ENCODE assay signal across 9 mouse cellular contexts in genomic region chr2:156617536-156617935, GRCm38 (mm10). TPM values are rescaled to one million over a fixed set of nuclear protein-coding genes. Genes with fewer than 3 reads are reported as not detected.
DNase-seq lines count a peak whose midpoint lies in the region; ATAC-seq and TF ChIP-seq lines count a peak whose summit lies in the region.
"Had no signal": no experiment of that assay in that cellular context is flagged by ENCODE, and none has a peak within 500 bp of the region (broad histone marks: within the 10 kb centered on the region; RNA-seq: fewer than 3 reads in every experiment).

No protein-coding gene starts in this region.

- 33% methylated on average over 11 of the region's 11 CpGs for WGBS in embryonic facial prominence, embryonic 13.5 days
- 39% methylated on average over 11 of the region's 11 CpGs for WGBS in embryonic facial prominence, embryonic 10.5 days
- 29% methylated on average over 11 of the region's 11 CpGs for WGBS in embryonic facial prominence, embryonic 15.5 days
- 21% methylated on average over 11 of the region's 11 CpGs for WGBS in hindbrain, embryonic 16.5 days

- no peak for TF ChIP-seq CTCF in left cerebral cortex, adult 2 months (IDR thresholded peaks at IDR 0.05)

- no peaks in the 10 kb centered on the region for H3K9me3 ChIP-seq in embryonic facial prominence, embryonic 13.5 days
- H3K9me3 ChIP-seq in embryonic facial prominence, embryonic 10.5 days: no peaks in the 10 kb centered on the region
- no peaks in the 10 kb centered on the region for H3K9me3 ChIP-seq in embryonic facial prominence, embryonic 15.5 days (replicated peaks)
- no peaks in the 10 kb centered on the region for H3K9me3 ChIP-seq in hindbrain, embryonic 16.5 days (ENCODE audit: control insufficient read depth, low read length)
- H3K9me3 ChIP-seq: limb, embryonic 12.5 days had no signal

- DNase-seq in embryonic facial prominence, embryonic 10.5 days (ENCODE audit: low spot score): no peak
- peak; percentile 61 to 62 for DNase-seq in left cerebral cortex, adult 2 months (ENCODE audit: extremely low spot score in 1 of 2, low spot score in 2 of 2)
- DNase-seq in left cerebral cortex, postnatal 4 days: no peak
- DNase-seq in lung, postnatal 25 days (ENCODE audit: low spot score): peak; percentile 34

- no peak overlapping the region for H3K27ac ChIP-seq in embryonic facial prominence, embryonic 13.5 days
- no peak overlapping the region for H3K27ac ChIP-seq in embryonic facial prominence, embryonic 10.5 days (replicated peaks)
- H3K27ac ChIP-seq in left cerebral cortex, adult 2 months: no peak overlapping the region; the same call in 1 of the 2 replicates
- H3K27ac ChIP-seq in embryonic facial prominence, embryonic 15.5 days (replicated peaks): no peak overlapping the region
- no peak overlapping the region for H3K27ac ChIP-seq in hindbrain, embryonic 16.5 days (ENCODE audit: low read depth, low read length)
- H3K27ac ChIP-seq: limb, embryonic 12.5 days had no signal

- no peak overlapping the region for H3K4me3 ChIP-seq in embryonic facial prominence, embryonic 13.5 days
- no peak overlapping the region for H3K4me3 ChIP-seq in embryonic facial prominence, embryonic 10.5 days
- H3K4me3 ChIP-seq in left cerebral cortex, adult 2 months: no peak overlapping the region
- H3K4me3 ChIP-seq in embryonic facial prominence, embryonic 15.5 days (replicated peaks): no peak overlapping the region
- H3K4me3 ChIP-seq in hindbrain, embryonic 16.5 days (ENCODE audit: low read length): no peak overlapping the region
- H3K4me3 ChIP-seq: limb, embryonic 12.5 days had no signal

- intact Hi-C loops in left cerebral cortex, adult 2 months (cut with DNase I): no loop called here
- intact Hi-C loops in left cerebral cortex, postnatal 4 days (cut with DNase I): no loop called here

- no peak overlapping the region for H3K4me2 ChIP-seq in embryonic facial prominence, embryonic 13.5 days
- 0 out of 2 replicates have a peak overlapping the region, but pooled peaks have one; percentile 15 for H3K4me2 ChIP-seq in embryonic facial prominence, embryonic 15.5 days (replicated peaks)
- H3K4me2 ChIP-seq in hindbrain, embryonic 16.5 days (ENCODE audit: low read length): no peak overlapping the region
- H3K4me2 ChIP-seq: limb, embryonic 12.5 days had no signal

- peaks cover 73% of the 10 kb centered on the region for H3K27me3 ChIP-seq in embryonic facial prominence, embryonic 13.5 days
- H3K27me3 ChIP-seq in embryonic facial prominence, embryonic 10.5 days (replicated peaks; ENCODE audit: low read depth, poor library complexity, severe bottlenecking): peaks cover 68% of the 10 kb centered on the region
- peaks cover 52% of the 10 kb centered on the region for H3K27me3 ChIP-seq in embryonic facial prominence, embryonic 15.5 days
- H3K27me3 ChIP-seq in hindbrain, embryonic 16.5 days (replicated peaks; ENCODE audit: control insufficient read depth, insufficient read depth, low read length): no peaks in the 10 kb centered on the region; the same call in 1 of the 2 replicates

- peak overlapping the region; percentile 8; the same call in 1 of the 2 replicates for H3K9ac ChIP-seq in embryonic facial prominence, embryonic 13.5 days
- H3K9ac ChIP-seq in embryonic facial prominence, embryonic 15.5 days: no peak overlapping the region
- H3K9ac ChIP-seq in hindbrain, embryonic 16.5 days (ENCODE audit: low read depth, low read length): no peak overlapping the region
- H3K9ac ChIP-seq: limb, embryonic 12.5 days had no signal

- peaks cover 25% of the 10 kb centered on the region for H3K4me1 ChIP-seq in embryonic facial prominence, embryonic 13.5 days
- H3K4me1 ChIP-seq in embryonic facial prominence, embryonic 10.5 days: peaks cover 22% of the 10 kb centered on the region
- peaks cover 28% of the 10 kb centered on the region for H3K4me1 ChIP-seq in embryonic facial prominence, embryonic 15.5 days
- H3K4me1 ChIP-seq in hindbrain, embryonic 16.5 days (ENCODE audit: control insufficient read depth, insufficient read depth, low read depth, low read length): peaks cover 6% of the 10 kb centered on the region

- no peaks in the 10 kb centered on the region for H3K36me3 ChIP-seq in embryonic facial prominence, embryonic 13.5 days
- no peaks in the 10 kb centered on the region for H3K36me3 ChIP-seq in embryonic facial prominence, embryonic 10.5 days (replicated peaks)
- no peaks in the 10 kb centered on the region for H3K36me3 ChIP-seq in embryonic facial prominence, embryonic 15.5 days
- no peaks in the 10 kb centered on the region for H3K36me3 ChIP-seq in hindbrain, embryonic 16.5 days (ENCODE audit: control insufficient read depth, insufficient read depth, low read length)
- H3K36me3 ChIP-seq: limb, embryonic 12.5 days had no signal

- no peak for ATAC-seq in embryonic facial prominence, embryonic 13.5 days (ENCODE audit: insufficient number of reproducible peaks, insufficient read depth, low FRiP score, low TSS enrichment, low read depth)
- ATAC-seq in embryonic facial prominence, embryonic 15.5 days (ENCODE audit: insufficient number of reproducible peaks, low FRiP score, low TSS enrichment, low read depth): no peak
- ATAC-seq in hindbrain, embryonic 16.5 days: no peak
- ATAC-seq in CD4-positive, CD25-positive, alpha-beta regulatory T cell, adult 4 months: no peak

RNA-seq across cellular contexts. Expression of gene Dlgap4, which starts 4.0 kb away (rescaled TPM):
- 89.7 and 98.3 TPM in 2 replicates for polyA plus RNA-seq in embryonic facial prominence, embryonic 13.5 days (2015; fragmentation: Nextera tagmentation; extraction: Ambion mirVana)
- 145 and 147 TPM in 2 replicates for polyA plus RNA-seq in embryonic facial prominence, embryonic 10.5 days (2016; fragmentation: Nextera tagmentation; extraction: Ambion mirVana)
- 100 to 1,000 TPM; 248 to 254 TPM for total RNA-seq in left cerebral cortex, adult 2 months (2021)
- total RNA-seq in left cerebral cortex, postnatal 4 days (2021): 100 to 1,000 TPM; 306 to 315 TPM
- 87.7 and 96.6 TPM in 2 replicates for polyA plus RNA-seq in embryonic facial prominence, embryonic 15.5 days (2015; fragmentation: Nextera tagmentation; extraction: Ambion mirVana)
- 201 and 222 TPM in 2 replicates for polyA plus RNA-seq in hindbrain, embryonic 16.5 days (2015; fragmentation: Nextera tagmentation; extraction: Ambion mirVana)
- polyA plus RNA-seq in CD4-positive, CD25-positive, alpha-beta regulatory T cell, adult 4 months (2017; shearing (Covaris generic)): 100 to 1,000 TPM in 1 of 2 experiments, 10 to 100 TPM in 1; 71.7 to 109 TPM

Comparison
In these comparisons a context has a peak if more than half of its experiments do, and no peak if none do; other contexts are left out.
1. DNase-seq: peak in left cerebral cortex, adult 2 months (2 of 2) and lung, postnatal 25 days (single experiment); none in embryonic facial prominence, embryonic 10.5 days (single experiment) and left cerebral cortex, postnatal 4 days (single experiment).